Mouse (Mus musculus) lung, adult 2 months (tissue): ENCODE data around the gene 6330409D20Rik.

Source experiments
- CTCF ChIP-seq: fragments of 200-500 bp; IDR thresholded peaks from 2 replicates; pipeline ENCODE4 v1.5.1; 2011; ENCODE audit warnings: mild to moderate bottlenecking, low read length, control low read depth; ENCODE audit not compliant: insufficient read depth
- POLR2A ChIP-seq: fragments of 200-500 bp; IDR thresholded peaks from 2 replicates; pipeline ENCODE4 v1.6.1; 2011; ENCODE audit warnings: low read depth, mild to moderate bottlenecking, control low read depth, low read length, borderline replicate concordance; ENCODE audit errors: extremely low read depth

GRCm38 (mm10) chr2:32788581-32788980 is 47.8 kb upstream of the 6330409D20Rik start:
- TF ChIP-seq CTCF (no peak), POLR2A (no peak)
